Mouse (Mus musculus): ENCODE measurements around the gene Nos2. TPM values are rescaled to one million over a fixed set of nuclear protein-coding genes. Genes with fewer than 3 reads are reported as not detected.
A peak's percentile ranks its signal among the peaks of the same experiment; 100 is the strongest.

Gene Nos2
- total RNA-seq, 2 experiments from 2014 or later = 1.5 to 2.3 TPM

- peak; percentile 90 for DNase-seq (ENCODE audit: low spot score in 2 of 2)
Measured at GRCm38 (mm10) chr11:78956260-78956659, 35.7 kb downstream of the Nos2 start.

GRCm38 (mm10) chr11:78959367-78959766 is 38.8 kb downstream of the Nos2 start:
- DNase-seq (ENCODE audit: low spot score in 2 of 2) = no peak

- DNase-seq (ENCODE audit: low spot score in 2 of 2) = peak; percentile 40 to 52
Measured at GRCm38 (mm10) chr11:78959841-78960520, 39.4 kb downstream of the Nos2 start.

GRCm38 (mm10) chr11:78961221-78961620 is 40.6 kb downstream of the Nos2 start:
- DNase-seq (ENCODE audit: low spot score in 2 of 2) = no peak

- DNase-seq (ENCODE audit: low spot score in 2 of 2) = peak; percentile 53 to 65
Measured at GRCm38 (mm10) chr11:78967371-78967770, 46.8 kb downstream of the Nos2 start.

- no peak for DNase-seq (ENCODE audit: low spot score in 2 of 2)
Measured at GRCm38 (mm10) chr11:78968121-78968520, 47.5 kb downstream of the Nos2 start.

- DNase-seq (ENCODE audit: low spot score in 2 of 2) = no peak
Measured at GRCm38 (mm10) chr11:78971096-78971495, 50.5 kb downstream of the Nos2 start.

GRCm38 (mm10) chr11:78971746-78972145 is 51.2 kb downstream of the Nos2 start:
- no peak for DNase-seq (ENCODE audit: low spot score in 2 of 2)

- DNase-seq (ENCODE audit: low spot score in 2 of 2) = no peak
Measured at GRCm38 (mm10) chr11:78972328-78972727, 51.7 kb downstream of the Nos2 start.

- DNase-seq (ENCODE audit: low spot score in 2 of 2) = no peak
Measured at GRCm38 (mm10) chr11:78972811-78973351, 52.3 kb downstream of the Nos2 start.

- DNase-seq (ENCODE audit: low spot score in 2 of 2) = peak; percentile 35 to 41
Measured at GRCm38 (mm10) chr11:78973381-78974150, 53.0 kb downstream of the Nos2 start.

- DNase-seq (ENCODE audit: low spot score in 2 of 2) = no peak
Measured at GRCm38 (mm10) chr11:78976731-78977510, 56.3 kb downstream of the Nos2 start.

GRCm38 (mm10) chr11:78978176-78979019 is 57.8 kb downstream of the Nos2 start:
- no peak for DNase-seq (ENCODE audit: low spot score in 2 of 2)

- DNase-seq (ENCODE audit: low spot score in 2 of 2) = no peak
Measured at GRCm38 (mm10) chr11:78980083-78980634, 59.6 kb downstream of the Nos2 start.

- no peak for DNase-seq (ENCODE audit: low spot score in 2 of 2)
Measured at GRCm38 (mm10) chr11:78982042-78982441, 61.5 kb downstream of the Nos2 start.

- DNase-seq (ENCODE audit: low spot score in 2 of 2) = no peak
Measured at GRCm38 (mm10) chr11:78982513-78983291, 62.1 kb downstream of the Nos2 start.

GRCm38 (mm10) chr11:78983539-78983938 is 63.0 kb downstream of the Nos2 start:
- DNase-seq (ENCODE audit: low spot score in 2 of 2) = no peak

GRCm38 (mm10) chr11:78984483-78985177 is 64.0 kb downstream of the Nos2 start, which contains the start of gene Lgals9:
Gene Lgals9 (minus strand): TSS chr11:78984946.
- DNase-seq (ENCODE audit: low spot score in 2 of 2) = peak in 1 of 2 experiments; percentile 22

GRCm38 (mm10) chr11:78985505-78985904 is 64.9 kb downstream of the Nos2 start:
- no peak for DNase-seq (ENCODE audit: low spot score in 2 of 2)

Data from layer of hippocampus, postnatal 10 days (tissue).